Mouse (Mus musculus): ENCODE measurements at regions not wholly inside any gene's neighbourhood (a gene's known extent, or its start where the extent isn't known, plus 50 kb on each side); places are given as distances from the start of the nearest gene placed in this dataset.

DNA sequence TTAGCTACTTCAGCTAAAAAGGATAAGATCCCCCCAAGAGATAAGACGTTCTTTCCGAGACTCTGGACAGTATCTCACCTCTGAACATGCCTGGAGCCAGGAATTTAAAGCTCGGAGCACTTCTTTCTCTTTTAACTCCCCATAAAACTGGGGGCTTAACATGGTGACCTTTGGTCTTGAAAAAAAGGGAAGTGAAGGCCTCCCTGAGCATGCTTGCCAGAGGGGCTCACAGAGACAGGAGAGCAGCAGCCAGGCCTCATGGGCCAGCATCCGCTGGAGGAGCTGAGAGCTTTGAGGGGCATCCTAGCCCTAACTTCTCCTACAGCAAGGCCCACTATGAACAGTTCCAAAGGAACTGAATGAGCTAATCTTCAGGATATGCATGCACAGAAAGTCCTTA, 471.7 kb downstream of the Ccdc171 start:
- no peak for TF ChIP-seq CTCF (IDR thresholded peaks at IDR 0.05)
- TF ChIP-seq EP300 (IDR thresholded peaks at IDR 0.05): no peak

Data from lung, postnatal 0 days (tissue).